Mouse (Mus musculus): ENCODE measurements around the gene Slc29a3. TPM values are rescaled to one million over a fixed set of nuclear protein-coding genes. Genes with fewer than 3 reads are reported as not detected.

Slc29a3 gene
- 1.8 and 2.1 TPM in 2 replicates for total RNA-seq (2014; rRNA removed)
- polyA plus RNA-seq (2012; rRNA removed): 2.5 and 2.8 TPM in 2 replicates

- peak; percentile 83 for DNase-seq (ENCODE audit: extremely low read depth, low read depth, low spot score)
- peak; percentile 90 for TF ChIP-seq POLR2A (IDR thresholded peaks at IDR 0.05; ENCODE audit: extremely low read depth, insufficient read depth, low read length)
- TF ChIP-seq CTCF (IDR thresholded peaks at IDR 0.05; ENCODE audit: low read depth, low read length): peak; percentile 51; the same call in 1 of the 2 replicates
- H3K27me3 ChIP-seq (ENCODE audit: control insufficient read depth, insufficient read depth, low read length): no peaks in the 10 kb centered on the region
- peak within 1 kb of the TSS; percentile 79 for H3K9ac ChIP-seq (ENCODE audit: low read depth, low read length)
- peaks cover 4% of the 10 kb centered on the region; the same call in 1 of the 2 replicates for H3K4me1 ChIP-seq (ENCODE audit: control insufficient read depth, insufficient read depth, low read length)
- H3K4me3 ChIP-seq (ENCODE audit: insufficient read depth, low read depth, low read length): peak within 1 kb of the TSS; percentile 77
- H3K36me3 ChIP-seq (ENCODE audit: control insufficient read depth, insufficient read depth, low read length): peaks cover 1% of the 10 kb centered on the region; the same call in 1 of the 2 replicates
- peak within 1 kb of the TSS; percentile 50 for H3K27ac ChIP-seq (replicated peaks; ENCODE audit: insufficient read depth, low read depth, low read length)
- H3K79me2 ChIP-seq (ENCODE audit: control insufficient read depth, insufficient read depth, low read length): peaks cover 5% of the 10 kb centered on the region; the same call in 1 of the 2 replicates
- WGBS: 9% methylated on average over 41 of the region's 41 CpGs
Measured at GRCm38 (mm10) chr10:60752040-60753020, at the start of gene Slc29a3. Slc29a3 (minus strand) TSS chr10:60752794.

- Histone ChIP-seq H3K27me3 (ENCODE audit: control insufficient read depth, insufficient read depth, low read length) (no peaks in the 10 kb centered on the region), H3K4me3 (ENCODE audit: insufficient read depth, low read depth, low read length) (no peak overlapping the region), H3K36me3 (ENCODE audit: control insufficient read depth, insufficient read depth, low read length) (no peaks in the 10 kb centered on the region), H3K4me1 (ENCODE audit: control insufficient read depth, insufficient read depth, low read length) (no peaks in the 10 kb centered on the region), H3K27ac (replicated peaks; ENCODE audit: insufficient read depth, low read depth, low read length) (no peak overlapping the region), H3K79me2 (ENCODE audit: control insufficient read depth, insufficient read depth, low read length) (no peaks in the 10 kb centered on the region), H3K9ac (ENCODE audit: low read depth, low read length) (no peak overlapping the region)
- TF ChIP-seq CTCF (IDR thresholded peaks at IDR 0.05; ENCODE audit: low read depth, low read length) (no peak), POLR2A (IDR thresholded peaks at IDR 0.05; ENCODE audit: extremely low read depth, insufficient read depth, low read length) (no peak)
- no peak for DNase-seq (ENCODE audit: extremely low read depth, low read depth, low spot score)
- WGBS: 62% methylated on average over 12 of the region's 12 CpGs
Measured at GRCm38 (mm10) chr10:60801898-60802412, 49.4 kb upstream of the Slc29a3 start.

GRCm38 (mm10) chr10:60801168-60801897 lies 48.7 kb upstream of the Slc29a3 start:
- Histone ChIP-seq H3K27me3 (ENCODE audit: control insufficient read depth, insufficient read depth, low read length) (no peaks in the 10 kb centered on the region), H3K4me3 (ENCODE audit: insufficient read depth, low read depth, low read length) (no peak overlapping the region), H3K27ac (replicated peaks; ENCODE audit: insufficient read depth, low read depth, low read length) (no peak overlapping the region), H3K79me2 (ENCODE audit: control insufficient read depth, insufficient read depth, low read length) (no peaks in the 10 kb centered on the region), H3K9ac (ENCODE audit: low read depth, low read length) (no peak overlapping the region), H3K36me3 (ENCODE audit: control insufficient read depth, insufficient read depth, low read length) (no peaks in the 10 kb centered on the region), H3K4me1 (ENCODE audit: control insufficient read depth, insufficient read depth, low read length) (no peaks in the 10 kb centered on the region)
- no peak for TF ChIP-seq CTCF (IDR thresholded peaks at IDR 0.05; ENCODE audit: low read depth, low read length)
- TF ChIP-seq POLR2A (IDR thresholded peaks at IDR 0.05; ENCODE audit: extremely low read depth, insufficient read depth, low read length): no peak
- no peak for DNase-seq (ENCODE audit: extremely low read depth, low read depth, low spot score)
- WGBS: 29% methylated on average over 11 of the region's 11 CpGs

GRCm38 (mm10) chr10:60800295-60801167 lies 47.9 kb upstream of the Slc29a3 start:
- TF ChIP-seq CTCF (IDR thresholded peaks at IDR 0.05; ENCODE audit: low read depth, low read length) (no peak), POLR2A (IDR thresholded peaks at IDR 0.05; ENCODE audit: extremely low read depth, insufficient read depth, low read length) (no peak)
- Histone ChIP-seq H3K4me3 (ENCODE audit: insufficient read depth, low read depth, low read length) (no peak overlapping the region), H3K9ac (ENCODE audit: low read depth, low read length) (no peak overlapping the region), H3K4me1 (ENCODE audit: control insufficient read depth, insufficient read depth, low read length) (no peaks in the 10 kb centered on the region), H3K27me3 (ENCODE audit: control insufficient read depth, insufficient read depth, low read length) (no peaks in the 10 kb centered on the region), H3K36me3 (ENCODE audit: control insufficient read depth, insufficient read depth, low read length) (no peaks in the 10 kb centered on the region), H3K79me2 (ENCODE audit: control insufficient read depth, insufficient read depth, low read length) (no peaks in the 10 kb centered on the region), H3K27ac (replicated peaks; ENCODE audit: insufficient read depth, low read depth, low read length) (no peak overlapping the region)
- 26% methylated on average over 19 of the region's 19 CpGs for WGBS
- no peak for DNase-seq (ENCODE audit: extremely low read depth, low read depth, low spot score)
